Mouse (Mus musculus) embryonic facial prominence, embryonic 12.5 days (tissue): ENCODE data around the gene Olfr366. TPM values are rescaled to one million over a fixed set of nuclear protein-coding genes. Genes with fewer than 3 reads are reported as not detected.
"Not testable (repeated sequence)": the region's sequence is repeated elsewhere in the genome, so short reads cannot be mapped to it uniquely, and the experiment has no call there.

Experiments
- ATAC-seq: fragments of 200-750 bp; cut with Nextera tagmentation; 2 replicates; pipeline ENCODE4 v1.8.0; 2017; ENCODE audit not compliant: insufficient number of reproducible peaks, insufficient read depth, low FRiP score, low TSS enrichment
- H3K27ac ChIP-seq: fragments of 300-500 bp; sonication (generic); 2 replicates; pipeline ENCODE4 v1.5.1; 2016; ENCODE audit warnings: mild to moderate bottlenecking
- H3K27me3 ChIP-seq: fragments of 300-500 bp; sonication (generic); 2 replicates; pipeline ENCODE4 v1.6.1; 2016; ENCODE audit warnings: mild to moderate bottlenecking, moderate library complexity
- H3K36me3 ChIP-seq: fragments of 300-500 bp; sonication (generic); 2 replicates; pipeline ENCODE4 v1.6.1; 2016; ENCODE audit warnings: mild to moderate bottlenecking
- H3K4me1 ChIP-seq: fragments of 300-500 bp; sonication (generic); 2 replicates; pipeline ENCODE4 v1.6.1; 2016
- H3K4me2 ChIP-seq: fragments of 300-500 bp; sonication (generic); replicated peaks from 2 replicates; pipeline ENCODE4 v1.6.1; 2016; ENCODE audit warnings: mild to moderate bottlenecking, moderate library complexity
- H3K4me3 ChIP-seq: fragments of 300-500 bp; sonication (generic); 2 replicates; pipeline ENCODE4 v1.5.1; 2016; ENCODE audit warnings: mild to moderate bottlenecking
- H3K9ac ChIP-seq: fragments of 300-500 bp; sonication (generic); 2 replicates; pipeline ENCODE4 v1.6.1; 2016; ENCODE audit warnings: mild to moderate bottlenecking, moderate library complexity
- H3K9me3 ChIP-seq: fragments of 300-500 bp; sonication (generic); 2 replicates; pipeline ENCODE4 v1.6.1; 2016; ENCODE audit warnings: mild to moderate bottlenecking, moderate library complexity
- WGBS: fragments of 180-500 bp; shearing (Covaris S2); methylation state at CpG from one replicate; pipeline ENCODE4 v1.1.7; 2016; 5-methylcytosine and 5-hydroxymethylcytosine counted together
- polyA plus RNA-seq: library from polyadenylated mRNA; unstranded; fragments of >200 nt; fragmentation: Nextera tagmentation; extraction: Ambion mirVana; gene quantifications from 2 replicates; pipeline ENCODE4 v1.2.1, GENCODE M21; 2016

Olfr366 gene
- not detected in 2 replicates for polyA plus RNA-seq

- no peak for ATAC-seq
- H3K9ac ChIP-seq: no peak within 1 kb of the TSS
- no peak within 1 kb of the TSS for H3K27ac ChIP-seq
- no peaks in the 10 kb centered on the region for H3K4me1 ChIP-seq
- no peaks in the 10 kb centered on the region for H3K27me3 ChIP-seq
- H3K36me3 ChIP-seq: no peaks in the 10 kb centered on the region
- no peak within 1 kb of the TSS for H3K4me2 ChIP-seq
- 0 out of 2 replicates have a peak, but pooled peaks cover 8% of the 10 kb centered on the region for H3K9me3 ChIP-seq
- H3K4me3 ChIP-seq: no peak within 1 kb of the TSS
Observed at GRCm38 (mm10) chr2:37211274-37211673, at the start of gene Olfr366. Olfr366 (plus strand) TSS chr2:37211574.

DNA sequence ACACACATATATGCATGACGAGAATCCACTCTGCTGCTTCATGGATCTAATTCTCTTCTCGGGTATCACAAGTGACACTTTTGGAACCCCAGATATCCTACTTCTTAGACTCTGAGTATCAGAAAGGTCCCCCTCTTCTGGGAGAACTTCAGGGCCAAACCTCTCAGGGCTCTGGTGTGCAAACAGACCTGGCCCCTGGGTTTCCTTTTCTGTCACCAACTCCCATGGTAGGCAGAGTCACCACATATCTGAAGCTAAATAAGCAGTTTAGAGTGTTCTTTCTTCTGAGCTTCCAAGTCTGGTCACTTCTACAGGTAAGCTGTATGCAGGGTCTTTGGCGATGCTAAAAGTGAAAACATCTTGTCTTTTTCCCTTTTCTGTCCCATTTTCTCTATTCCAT, 23.5 kb upstream of the Olfr366 start, which contains the start of gene Olfr365:
Olfr365 (plus strand) TSS at position 301 of the 400 bp plus-strand sequence.
- H3K4me2 ChIP-seq: no peak within 1 kb of the TSS
- 72% methylated on average over 3 of the region's 3 CpGs for WGBS
- H3K27ac ChIP-seq: no peak within 1 kb of the TSS
- peaks cover 2% of the 10 kb centered on the region; the same call in 1 of the 2 replicates for H3K9me3 ChIP-seq
- no peak within 1 kb of the TSS for H3K9ac ChIP-seq
- ATAC-seq: no peak
- no peak within 1 kb of the TSS for H3K4me3 ChIP-seq
- H3K27me3 ChIP-seq: no peaks in the 10 kb centered on the region
- H3K36me3 ChIP-seq: no peaks in the 10 kb centered on the region
- H3K4me1 ChIP-seq: no peaks in the 10 kb centered on the region

DNA sequence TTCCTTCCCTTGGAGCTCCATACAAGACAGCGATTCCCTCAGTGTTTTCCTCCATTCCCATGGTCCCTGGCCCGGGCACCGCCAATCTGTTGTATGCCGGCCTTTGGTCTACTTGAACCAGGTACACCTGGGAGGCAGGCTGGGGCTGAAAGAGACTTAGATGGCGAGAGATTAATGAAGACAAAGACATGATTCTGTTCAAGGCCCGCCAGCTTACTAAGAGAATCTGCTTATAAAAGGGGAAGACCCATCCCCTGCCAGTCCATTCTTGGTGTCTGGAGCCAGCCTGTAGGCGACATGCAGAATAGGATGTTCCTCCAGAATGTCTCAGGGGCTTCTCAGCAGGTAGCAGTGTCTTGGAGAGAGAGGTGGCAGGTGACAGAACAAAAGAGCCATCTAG, 50.4 kb downstream of the Olfr366 start:
- H3K4me1 ChIP-seq, H3K27me3 ChIP-seq, H3K4me3 ChIP-seq, ATAC-seq, H3K4me2 ChIP-seq, H3K9ac ChIP-seq, H3K36me3 ChIP-seq, H3K27ac ChIP-seq, H3K9me3 ChIP-seq: not testable (repeated sequence)
- WGBS: 77% methylated on average over 7 of the region's 7 CpGs

Other genes starting within 250 kb of the Olfr366 start
- gene Olfr357, start 217.7 kb upstream of the Olfr366 start, polyA plus RNA-seq: not detected in 2 replicates
- gene Olfr358, start 202.2 kb upstream of the Olfr366 start, polyA plus RNA-seq: not detected in 2 replicates
- gene Olfr360, start 145.8 kb upstream of the Olfr366 start, polyA plus RNA-seq: not detected in 2 replicates
- not detected in 2 replicates for gene Olfr361, start 122.3 kb upstream of the Olfr366 start, polyA plus RNA-seq
- not detected in 2 replicates for gene Olfr362, start 93.7 kb upstream of the Olfr366 start, polyA plus RNA-seq
- not detected in 2 replicates for gene Olfr364-ps1, start 72.3 kb upstream of the Olfr366 start, polyA plus RNA-seq
- not detected in 2 replicates for gene Olfr365, start 23.4 kb upstream of the Olfr366 start, polyA plus RNA-seq
- gene Olfr368, start 114.9 kb downstream of the Olfr366 start, polyA plus RNA-seq: not detected in 2 replicates
- gene Pdcl, start 147.8 kb downstream of the Olfr366 start, polyA plus RNA-seq: 51.5 and 52.7 TPM in 2 replicates
- gene Rc3h2, start 211.3 kb downstream of the Olfr366 start, polyA plus RNA-seq: 22.9 and 23.1 TPM in 2 replicates
- gene Zbtb26, start 231.6 kb downstream of the Olfr366 start, polyA plus RNA-seq: 10.5 and 12.4 TPM in 2 replicates
- gene Zbtb6, start 231.6 kb downstream of the Olfr366 start, polyA plus RNA-seq: 8.1 and 8.7 TPM in 2 replicates
- 63.2 and 65.1 TPM in 2 replicates for gene Rabgap1, start 231.7 kb downstream of the Olfr366 start, polyA plus RNA-seq